Mouse (Mus musculus) adrenal gland, postnatal 36 days (tissue): ENCODE results near the gene Pik3r2. TPM values are rescaled to one million over a fixed set of nuclear protein-coding genes. Genes with fewer than 3 reads are reported as not detected.

Experiments
- DNase-seq, 2 experiments: peaks; one replicate each; pipeline ENCODE4 v3.0.0; 2021; ENCODE audit warnings: mixed read lengths in 1 of 2
- total RNA-seq, 2 experiments: library from RNA; stranded (reverse); gene quantifications; 2 replicates each; pipeline ENCODE4 v1.2.3; 2021

Gene Pik3r2
- total RNA-seq, 2 experiments from 2014 or later = 35.6 to 51.5 TPM

- peak; percentile 49 to 53 for DNase-seq
These were observed 18.8 kb downstream of the Pik3r2 start for GRCm38 (mm10) chr8:70757523-70758307.

DNA sequence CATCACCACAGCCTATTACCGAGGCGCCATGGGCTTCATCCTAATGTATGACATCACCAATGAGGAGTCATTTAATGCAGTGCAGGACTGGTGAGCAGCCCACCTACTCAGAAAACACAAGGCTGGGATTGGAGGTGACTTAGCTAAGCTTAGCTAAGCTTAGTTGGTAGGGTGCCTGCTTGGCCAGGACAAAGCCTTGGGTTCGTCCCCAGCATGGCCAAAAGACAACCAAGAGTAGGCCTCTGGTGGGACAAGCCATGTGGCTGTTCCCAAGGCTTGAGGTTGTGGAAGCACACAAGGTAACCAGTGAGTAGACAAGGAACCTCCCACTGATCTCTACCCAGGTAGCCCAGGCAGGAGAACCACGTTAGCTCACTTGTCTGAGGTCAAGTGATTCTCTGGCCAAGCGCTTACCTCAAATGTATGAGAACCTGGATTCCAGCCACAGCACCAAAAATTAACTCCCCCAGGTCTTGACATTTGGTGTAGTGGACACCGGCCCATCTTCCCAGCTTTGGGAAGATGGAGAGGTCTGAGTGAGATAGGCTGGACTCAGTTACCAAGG, 20.0 kb downstream of the Pik3r2 start:
- no peak for DNase-seq

DNA sequence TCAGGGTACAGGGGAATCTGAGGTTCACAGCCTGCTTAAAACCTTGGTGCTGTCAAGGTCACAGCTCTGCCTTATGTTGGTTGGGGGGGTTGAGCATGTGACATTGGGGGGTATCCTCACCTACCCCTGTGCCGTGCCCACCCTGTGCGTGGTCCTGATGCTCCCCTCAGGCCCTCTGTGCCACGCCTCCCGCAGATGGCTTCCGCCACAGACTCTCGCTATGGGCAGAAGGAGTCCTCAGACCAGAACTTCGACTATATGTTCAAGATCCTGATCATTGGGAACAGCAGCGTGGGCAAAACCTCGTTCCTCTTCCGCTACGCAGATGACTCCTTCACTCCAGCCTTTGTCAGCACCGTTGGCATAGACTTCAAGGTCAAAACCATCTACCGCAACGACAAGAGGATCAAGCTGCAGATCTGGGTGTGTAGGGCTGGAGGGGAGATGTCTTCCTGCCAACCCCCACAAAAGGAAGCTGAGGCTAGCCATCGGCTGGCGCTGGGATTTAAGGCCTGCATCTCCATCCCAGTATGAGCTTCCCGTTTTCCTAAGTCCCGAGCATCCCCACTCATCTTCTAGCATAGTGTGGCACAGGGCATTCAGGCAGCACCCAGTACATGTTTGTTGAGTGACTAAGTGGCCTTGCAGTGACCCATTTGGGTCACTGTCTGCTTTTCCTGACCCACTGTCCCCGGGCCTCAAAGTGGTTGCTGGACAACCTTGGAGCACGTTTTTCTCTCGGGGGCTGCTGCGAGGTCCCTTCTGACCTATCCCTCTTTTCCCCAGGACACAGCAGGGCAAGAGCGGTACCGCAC, 20.6 kb downstream of the Pik3r2 start:
- DNase-seq = peak in 1 of 2 experiments; percentile 55

DNA sequence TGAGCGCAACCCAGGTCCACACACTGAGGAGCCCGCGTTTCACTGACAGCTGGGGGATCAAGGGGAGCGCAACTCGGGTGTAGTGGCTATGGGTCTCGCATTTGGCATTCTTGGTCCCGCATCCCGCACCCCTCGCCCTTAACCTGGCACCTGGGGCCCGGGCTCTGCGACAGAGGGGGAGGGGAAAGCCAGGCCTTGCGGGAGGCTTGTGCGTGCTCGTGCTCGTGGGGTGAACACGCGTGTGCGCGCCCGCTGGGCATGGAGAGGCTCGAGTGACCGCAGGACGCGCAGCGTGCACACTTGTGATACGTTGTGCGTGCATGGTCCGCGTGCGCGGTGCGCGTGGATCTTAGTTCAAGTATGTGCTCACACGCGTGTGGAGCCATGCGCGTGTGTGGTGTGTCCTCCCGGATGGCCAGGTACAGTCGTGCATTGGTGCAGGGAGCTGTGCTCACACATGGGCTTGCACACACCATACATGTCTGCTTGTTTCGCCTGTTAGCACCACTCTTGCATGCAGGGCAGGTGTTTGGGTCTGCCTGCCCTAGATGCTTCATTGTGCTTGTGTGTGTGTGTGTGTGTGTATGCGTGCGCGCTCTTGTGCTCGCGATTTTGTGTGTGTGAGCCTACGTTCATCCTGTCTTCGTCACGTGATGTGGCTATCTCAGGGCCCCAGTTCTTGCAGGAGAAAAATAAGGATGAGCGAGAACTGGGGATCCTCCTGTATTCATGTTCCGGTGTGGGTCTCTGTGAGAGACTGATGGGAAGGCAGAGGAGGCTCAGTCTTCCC, 21.4 kb downstream of the Pik3r2 start:
- peak; percentile 68 to 81 for DNase-seq

- peak; percentile 97 to 98 for DNase-seq
These were observed 22.3 kb downstream of the Pik3r2 start, which contains the start of gene Rab3a for GRCm38 (mm10) chr8:70754043-70754870. Gene Rab3a (plus strand): TSS chr8:70754679.

DNA sequence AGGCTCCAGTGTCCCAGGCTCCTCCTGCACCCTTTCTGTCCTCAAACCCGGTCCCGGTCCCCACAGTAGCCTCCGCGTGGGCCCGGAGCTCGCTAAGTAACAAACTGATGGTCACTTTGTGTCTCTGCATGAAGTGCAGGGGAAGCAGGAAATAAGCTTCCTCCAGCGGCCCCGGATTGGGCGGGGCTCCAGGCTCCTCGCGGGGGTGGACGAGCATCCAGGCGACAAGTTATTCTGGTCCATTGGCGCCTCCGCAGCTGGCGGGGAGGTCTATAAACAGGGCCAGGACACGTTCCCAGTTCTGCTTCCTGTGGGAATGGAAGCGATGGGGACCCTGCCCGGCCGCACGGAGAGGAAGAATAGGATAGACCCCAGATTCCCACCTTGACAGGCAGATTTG, 23.4 kb downstream of the Pik3r2 start:
- DNase-seq = peak; percentile 83 to 88

GRCm38 (mm10) chr8:70752000-70752764, 24.3 kb downstream of the Pik3r2 start:
- DNase-seq = peak; percentile 83 to 89

GRCm38 (mm10) chr8:70750128-70750680, 26.3 kb downstream of the Pik3r2 start:
- DNase-seq = no peak

DNA sequence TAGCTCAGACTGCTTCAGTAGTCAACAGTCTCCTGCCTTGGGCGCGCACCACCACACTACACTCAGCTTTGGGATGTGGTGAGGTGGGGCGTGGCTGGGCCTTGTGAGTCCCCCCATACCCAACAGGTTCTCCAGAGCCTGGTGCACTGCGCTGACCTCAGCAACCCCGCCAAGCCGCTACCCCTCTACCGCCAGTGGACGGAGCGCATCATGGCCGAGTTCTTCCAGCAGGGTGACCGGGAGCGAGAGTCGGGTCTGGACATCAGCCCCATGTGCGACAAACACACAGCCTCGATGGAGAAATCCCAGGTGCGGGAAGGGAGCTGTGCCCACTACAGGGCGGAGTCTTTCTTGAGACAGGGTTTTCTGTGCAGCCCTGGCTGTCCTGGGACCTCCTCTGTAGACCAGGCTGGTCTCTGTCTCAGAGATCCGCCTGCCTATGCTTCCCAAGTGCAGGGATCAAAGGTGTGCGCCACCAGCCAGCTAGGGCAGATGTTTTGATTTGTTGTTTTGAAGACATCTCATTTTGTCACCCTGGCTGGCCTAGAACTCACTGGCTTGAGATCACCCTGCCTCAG, 27.3 kb downstream of the Pik3r2 start:
- DNase-seq = no peak

- DNase-seq = no peak
These were observed 28.0 kb downstream of the Pik3r2 start for GRCm38 (mm10) chr8:70748246-70749096.

DNA sequence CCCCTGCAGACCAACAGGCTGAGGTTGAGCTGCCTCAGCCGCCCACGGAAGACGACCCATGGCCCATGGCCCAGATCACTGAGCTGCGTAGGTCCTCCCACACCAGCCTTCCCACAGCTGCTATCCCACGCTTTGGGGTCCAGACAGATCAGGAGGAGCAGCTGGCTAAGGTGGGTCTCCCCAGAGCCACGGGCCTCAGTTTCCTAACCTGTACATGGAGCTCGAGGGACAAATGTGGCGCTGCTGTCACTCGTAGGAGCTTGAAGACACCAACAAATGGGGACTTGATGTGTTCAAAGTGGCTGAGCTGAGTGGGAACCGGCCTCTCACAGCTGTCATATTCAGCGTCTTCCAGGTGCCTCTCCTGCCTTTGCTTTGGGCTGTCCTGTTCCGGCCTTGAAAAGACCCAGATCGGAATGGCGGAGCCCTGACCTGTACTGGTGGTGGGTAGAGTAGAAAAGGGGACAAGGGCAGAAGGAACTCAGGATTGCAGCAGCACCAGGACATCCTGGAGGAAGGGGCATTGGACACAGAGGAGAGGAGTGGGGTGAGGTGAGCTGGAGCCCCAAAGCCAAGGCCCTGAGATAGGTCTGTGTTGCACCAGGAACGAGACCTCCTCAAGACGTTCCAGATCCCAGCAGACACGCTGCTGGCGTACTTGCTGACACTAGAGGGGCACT, 29.2 kb downstream of the Pik3r2 start:
- DNase-seq = no peak

DNA sequence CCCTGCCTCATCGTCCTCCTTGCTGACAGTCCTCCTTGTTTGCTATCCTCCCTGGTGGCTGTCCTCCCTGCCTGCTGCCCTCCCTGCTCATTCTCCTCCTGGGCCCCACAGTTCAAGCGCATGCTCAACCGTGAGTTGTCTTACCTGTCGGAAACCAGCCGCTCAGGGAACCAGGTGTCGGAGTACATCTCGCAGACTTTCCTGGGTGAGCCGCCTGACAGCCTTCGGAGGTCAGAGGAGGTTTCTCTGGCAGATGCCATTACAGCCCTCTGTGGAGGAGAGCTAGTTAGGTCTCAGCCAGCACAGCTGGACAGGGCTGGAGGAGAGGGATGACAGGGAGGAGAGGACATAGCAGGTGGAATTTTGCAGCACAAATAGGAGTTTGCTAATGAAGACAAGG, 29.8 kb downstream of the Pik3r2 start:
- no peak for DNase-seq

DNA sequence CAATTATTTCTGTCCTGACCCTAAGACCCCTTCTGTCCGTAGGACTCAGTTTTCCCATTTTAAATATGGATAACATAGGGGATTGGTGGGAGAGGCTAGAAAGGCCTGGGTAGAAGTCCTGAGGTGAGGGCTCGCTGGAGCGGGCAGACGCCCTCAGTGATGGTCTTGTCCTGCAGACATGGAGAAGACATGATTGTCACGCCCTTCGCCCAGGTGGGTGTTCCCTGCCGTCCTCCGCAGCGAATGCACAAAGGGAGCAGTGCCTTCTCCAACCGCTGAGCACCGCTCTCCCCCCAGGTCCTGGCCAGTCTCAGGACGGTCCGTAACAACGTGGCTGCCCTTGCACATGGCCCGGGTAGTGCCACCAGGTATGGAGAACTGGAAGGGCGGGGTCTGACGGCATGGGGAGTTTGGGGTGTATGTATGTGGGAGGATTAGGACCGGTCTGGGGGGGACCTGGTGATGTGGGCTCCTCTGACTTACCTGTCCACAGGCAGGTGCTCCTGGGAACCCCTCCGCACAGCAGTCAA, 30.8 kb downstream of the Pik3r2 start:
- no peak for DNase-seq

GRCm38 (mm10) chr8:70744806-70745205, 31.7 kb downstream of the Pik3r2 start:
- no peak for DNase-seq

- peak; percentile 84 to 85 for DNase-seq
These were observed 32.6 kb downstream of the Pik3r2 start for GRCm38 (mm10) chr8:70743656-70744590.

DNA sequence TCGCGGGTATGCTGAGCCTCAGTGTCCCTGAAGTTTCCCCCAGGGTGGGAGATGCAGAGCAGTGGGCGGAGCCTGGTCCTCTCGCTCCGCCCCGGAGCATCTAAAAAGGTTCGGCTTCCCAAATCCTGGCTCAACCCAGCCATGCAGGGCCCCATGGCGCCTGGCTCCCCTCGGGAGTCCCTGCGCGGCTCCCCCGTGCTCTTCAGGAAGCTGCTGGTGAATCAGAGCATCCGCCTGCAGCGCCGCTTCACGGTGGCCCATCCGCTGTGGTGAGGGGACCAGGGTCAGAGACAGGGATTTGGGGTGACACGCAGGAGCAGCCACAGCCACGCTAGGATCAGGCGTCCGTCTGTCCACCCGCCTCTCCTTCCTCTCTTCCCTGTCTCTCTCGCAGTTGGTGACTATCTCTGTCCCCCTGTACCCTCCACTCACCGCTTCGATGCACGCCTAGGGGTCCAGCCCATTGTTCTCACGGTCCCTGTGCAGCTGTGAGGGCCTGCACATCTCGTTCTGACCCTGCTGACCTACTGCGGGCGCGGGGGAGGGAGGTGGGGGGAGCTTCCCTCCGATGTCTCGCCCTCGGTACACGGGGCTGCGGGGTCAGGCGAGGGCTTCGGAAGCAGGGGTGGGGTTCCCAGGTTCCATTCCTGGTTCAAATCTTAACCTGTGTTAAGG, 33.4 kb downstream of the Pik3r2 start:
- no peak for DNase-seq
